Mouse (Mus musculus): Measurements from ENCODE around the gene Ppp1r3d. TPM values are rescaled to one million over a fixed set of nuclear protein-coding genes. Genes with fewer than 3 reads are reported as not detected.
A peak's percentile ranks its signal among the peaks of the same experiment; 100 is the strongest.

Ppp1r3d gene
- 2.4 and 2.9 TPM in 2 replicates for polyA plus RNA-seq (2015; fragmentation: Nextera tagmentation; extraction: Ambion mirVana)

DNA sequence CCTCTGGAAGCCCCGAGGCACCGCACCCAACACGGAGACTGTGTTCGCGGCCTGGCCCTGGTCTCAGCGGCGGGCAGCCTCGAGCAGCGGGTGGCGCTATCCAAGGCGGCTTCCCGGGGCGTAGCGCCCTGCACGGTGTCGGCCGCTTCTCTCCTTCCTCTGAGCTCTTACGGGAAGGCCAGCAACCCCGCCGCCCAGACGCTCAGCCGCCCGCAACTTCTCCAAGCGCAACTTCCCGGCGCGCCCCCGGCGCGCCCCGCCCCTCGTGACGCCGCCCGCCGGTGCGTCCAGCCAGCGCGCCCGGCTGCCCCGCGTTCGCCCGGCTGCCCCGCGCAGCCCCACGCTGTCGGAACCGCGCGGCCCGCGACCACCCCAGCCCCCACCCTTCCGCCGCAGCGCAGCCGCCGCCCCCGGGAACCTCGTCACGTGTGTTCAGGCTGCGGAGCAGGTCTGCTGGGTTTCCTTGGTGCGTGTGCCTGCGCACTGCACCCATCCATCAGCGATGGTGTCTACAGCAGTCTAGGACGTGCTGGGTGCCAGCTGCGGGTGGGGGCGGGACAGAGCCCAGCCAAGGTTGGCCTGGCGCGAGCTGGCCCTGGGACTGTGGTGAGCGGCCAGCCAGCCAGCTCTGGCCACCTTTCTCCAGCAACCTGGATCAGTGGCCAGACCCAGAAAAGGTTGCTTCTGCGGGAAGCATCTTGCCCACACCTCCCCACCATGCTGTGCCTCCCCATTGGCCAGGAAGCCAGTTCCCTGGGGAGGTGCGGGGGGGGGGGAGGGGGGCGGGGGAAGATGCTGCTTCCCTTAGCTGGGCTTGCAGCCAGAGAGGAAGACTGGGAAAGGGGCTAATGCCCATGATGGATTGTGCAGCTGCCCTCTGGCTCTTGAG is at the start of gene Ppp1r3d, which contains the start of gene Fam217b:
Gene Ppp1r3d (minus strand): TSS at position 212 of the 889 bp plus-strand sequence.
Gene Fam217b (plus strand): TSS at position 264 of the 889 bp plus-strand sequence.
- peak; percentile 88 for ATAC-seq (replicated peaks; ENCODE audit: low FRiP score)
- H3K27ac ChIP-seq: peak within 1 kb of the TSS; percentile 70
- H3K9me3 ChIP-seq (replicated peaks): no peaks in the 10 kb centered on the region
- peak within 1 kb of the TSS; percentile 58 for H3K9ac ChIP-seq
- peak within 1 kb of the TSS; percentile 76 for H3K4me3 ChIP-seq (replicated peaks)
- H3K4me1 ChIP-seq: peaks cover 37% of the 10 kb centered on the region
- peaks cover 15% of the 10 kb centered on the region for H3K27me3 ChIP-seq
- peak within 1 kb of the TSS; percentile 98 for H3K4me2 ChIP-seq
- under 1% methylated on average over 70 of the region's 74 CpGs for WGBS
- H3K36me3 ChIP-seq: peaks cover 11% of the 10 kb centered on the region

DNA sequence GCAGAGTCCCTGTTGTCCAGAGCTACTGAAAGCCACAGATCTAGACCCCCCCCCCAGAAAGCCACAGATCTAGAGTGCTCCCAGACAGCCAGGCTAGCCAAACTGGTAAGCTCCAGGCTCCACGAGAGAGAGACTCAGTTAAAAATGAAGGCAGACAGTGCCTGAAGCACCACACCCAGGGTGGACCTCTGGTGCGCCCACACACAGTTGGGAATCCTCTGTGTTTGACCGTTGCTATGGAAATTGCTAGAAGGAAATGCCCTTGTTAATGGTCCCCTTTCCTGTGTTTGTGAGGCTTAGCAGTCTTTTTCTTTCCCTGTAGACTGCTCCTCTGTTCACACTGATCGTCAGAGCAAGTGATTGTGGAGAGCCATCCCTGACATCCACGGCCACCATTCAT is 46.1 kb upstream of the Ppp1r3d start:
- ATAC-seq (replicated peaks; ENCODE audit: low FRiP score): no peak
- Histone ChIP-seq H3K4me2 (no peak overlapping the region), H3K9me3 (replicated peaks) (no peaks in the 10 kb centered on the region), H3K27me3 (no peaks in the 10 kb centered on the region), H3K9ac (no peak overlapping the region), H3K4me3 (replicated peaks) (no peak overlapping the region), H3K4me1 (peaks cover 12% of the 10 kb centered on the region), H3K36me3 (no peaks in the 10 kb centered on the region), H3K27ac (no peak overlapping the region)
- 52% methylated on average over 5 of the region's 5 CpGs for WGBS

- WGBS: 93% methylated on average over 6 of the region's 6 CpGs
- no peaks in the 10 kb centered on the region for H3K9me3 ChIP-seq (replicated peaks)
- no peak overlapping the region for H3K4me2 ChIP-seq
- ATAC-seq (replicated peaks; ENCODE audit: low FRiP score): no peak
- peaks cover 26% of the 10 kb centered on the region for H3K4me1 ChIP-seq
- H3K27ac ChIP-seq: no peak overlapping the region
- no peak overlapping the region for H3K4me3 ChIP-seq (replicated peaks)
- H3K36me3 ChIP-seq: no peaks in the 10 kb centered on the region
- no peaks in the 10 kb centered on the region for H3K27me3 ChIP-seq
- H3K9ac ChIP-seq: no peak overlapping the region
Observed at GRCm38 (mm10) chr2:178457414-178457813, 43.1 kb upstream of the Ppp1r3d start.

GRCm38 (mm10) chr2:178454664-178455516 is 40.6 kb upstream of the Ppp1r3d start:
- peak; percentile 90 for ATAC-seq (replicated peaks; ENCODE audit: low FRiP score)

DNA sequence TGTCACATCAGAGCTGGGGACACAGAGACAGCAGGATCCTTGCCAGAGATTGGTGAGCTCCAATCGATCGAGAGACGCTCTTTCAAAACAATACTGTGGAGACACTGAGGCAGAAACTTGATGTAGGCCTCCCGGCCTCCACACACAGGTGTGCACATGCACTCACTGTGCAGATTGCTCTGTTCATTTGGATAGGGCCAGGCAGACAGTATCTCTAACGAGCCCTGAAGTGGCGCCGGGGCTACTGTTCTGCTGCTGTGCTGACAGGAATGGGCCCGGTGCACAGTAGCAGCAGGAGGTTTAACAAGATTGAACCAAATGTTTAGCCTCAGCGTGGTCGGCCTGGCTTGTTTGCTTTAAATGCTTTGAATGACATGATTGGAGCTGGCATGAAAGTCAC is 36.7 kb upstream of the Ppp1r3d start:
- no peaks in the 10 kb centered on the region for H3K9me3 ChIP-seq (replicated peaks)
- no peaks in the 10 kb centered on the region for H3K27me3 ChIP-seq
- ATAC-seq (replicated peaks; ENCODE audit: low FRiP score): no peak
- H3K36me3 ChIP-seq: no peaks in the 10 kb centered on the region
- H3K4me3 ChIP-seq (replicated peaks): no peak overlapping the region
- no peak overlapping the region for H3K27ac ChIP-seq
- no peak overlapping the region for H3K9ac ChIP-seq
- H3K4me2 ChIP-seq: no peak overlapping the region
- peaks cover 17% of the 10 kb centered on the region for H3K4me1 ChIP-seq
- 71% methylated on average over 10 of the region's 10 CpGs for WGBS

More at GRCm38 (mm10) chr2:178454664-178455516, 40.6 kb upstream of the Ppp1r3d start:
- 3% methylated on average over 17 of the region's 17 CpGs for WGBS
- Histone ChIP-seq H3K4me3 (replicated peaks) (no peak overlapping the region), H3K9ac (no peak overlapping the region), H3K36me3 (no peaks in the 10 kb centered on the region), H3K9me3 (replicated peaks) (no peaks in the 10 kb centered on the region), H3K4me1 (peaks cover 17% of the 10 kb centered on the region), H3K27me3 (no peaks in the 10 kb centered on the region), H3K27ac (peak overlapping the region; percentile 88), H3K4me2 (peak overlapping the region; percentile 40)

- H3K9me3 ChIP-seq (replicated peaks): no peaks in the 10 kb centered on the region
- WGBS: 9% methylated on average over 2 of the region's 2 CpGs
- H3K4me1 ChIP-seq: peaks cover 12% of the 10 kb centered on the region
- ATAC-seq (replicated peaks; ENCODE audit: low FRiP score): no peak
- no peak overlapping the region for H3K4me2 ChIP-seq
- no peaks in the 10 kb centered on the region for H3K36me3 ChIP-seq
- no peak overlapping the region for H3K4me3 ChIP-seq (replicated peaks)
- no peak overlapping the region for H3K9ac ChIP-seq
- H3K27ac ChIP-seq: no peak overlapping the region
- no peaks in the 10 kb centered on the region for H3K27me3 ChIP-seq
Observed at GRCm38 (mm10) chr2:178450236-178450635, 36.0 kb upstream of the Ppp1r3d start.

DNA sequence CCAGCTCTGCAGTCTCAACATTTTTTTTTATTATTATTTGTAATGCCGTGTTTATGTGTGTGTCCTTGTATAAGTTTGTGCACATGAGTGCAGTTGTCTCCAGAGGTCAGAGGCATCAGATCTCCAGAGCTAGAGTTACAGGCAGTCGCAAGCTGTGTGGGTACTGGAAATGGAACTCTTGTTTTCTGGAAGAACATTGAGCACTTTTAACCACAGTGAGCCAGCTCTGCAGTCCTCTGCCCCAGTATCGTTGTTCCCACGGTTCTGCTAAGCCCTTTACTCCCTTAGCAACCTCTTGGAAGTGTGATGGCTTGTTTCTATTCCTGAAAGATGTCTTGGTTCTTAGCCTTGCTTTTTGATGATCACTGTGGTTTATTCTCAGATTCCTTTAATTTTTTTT is 35.1 kb upstream of the Ppp1r3d start:
- no peak overlapping the region for H3K9ac ChIP-seq
- H3K36me3 ChIP-seq: no peaks in the 10 kb centered on the region
- H3K9me3 ChIP-seq (replicated peaks): no peaks in the 10 kb centered on the region
- no peak overlapping the region for H3K4me3 ChIP-seq (replicated peaks)
- no peak overlapping the region for H3K4me2 ChIP-seq
- no peak for ATAC-seq (replicated peaks; ENCODE audit: low FRiP score)
- H3K27me3 ChIP-seq: no peaks in the 10 kb centered on the region
- WGBS: 73% methylated on average over 4 of the region's 4 CpGs
- peaks cover 4% of the 10 kb centered on the region for H3K4me1 ChIP-seq
- no peak overlapping the region for H3K27ac ChIP-seq

DNA sequence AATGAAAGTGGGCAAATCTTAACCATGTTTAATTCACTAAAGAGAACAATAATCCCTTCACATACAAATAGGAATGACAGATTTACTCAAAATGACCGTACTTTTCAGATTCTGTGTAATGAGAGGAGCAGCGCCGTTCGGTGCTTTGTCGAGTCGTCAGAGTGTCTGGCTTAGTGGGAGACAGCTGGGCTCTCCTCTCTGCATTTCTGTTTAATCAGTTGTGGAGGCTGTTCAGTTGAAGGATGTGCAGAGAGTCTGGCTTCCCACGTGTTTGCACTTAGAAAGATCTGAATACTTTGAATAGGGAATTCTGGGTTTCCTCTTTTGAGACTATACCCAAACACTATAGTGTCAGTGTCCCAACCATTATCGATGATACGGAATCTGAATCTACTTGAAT is 23.0 kb upstream of the Ppp1r3d start:
- H3K27ac ChIP-seq: no peak overlapping the region
- no peak overlapping the region for H3K9ac ChIP-seq
- no peaks in the 10 kb centered on the region for H3K4me1 ChIP-seq
- no peak overlapping the region for H3K4me2 ChIP-seq
- no peaks in the 10 kb centered on the region for H3K36me3 ChIP-seq
- H3K27me3 ChIP-seq: no peaks in the 10 kb centered on the region
- no peaks in the 10 kb centered on the region for H3K9me3 ChIP-seq (replicated peaks)
- WGBS: 68% methylated on average over 9 of the region's 9 CpGs
- no peak for ATAC-seq (replicated peaks; ENCODE audit: low FRiP score)
- H3K4me3 ChIP-seq (replicated peaks): no peak overlapping the region

DNA sequence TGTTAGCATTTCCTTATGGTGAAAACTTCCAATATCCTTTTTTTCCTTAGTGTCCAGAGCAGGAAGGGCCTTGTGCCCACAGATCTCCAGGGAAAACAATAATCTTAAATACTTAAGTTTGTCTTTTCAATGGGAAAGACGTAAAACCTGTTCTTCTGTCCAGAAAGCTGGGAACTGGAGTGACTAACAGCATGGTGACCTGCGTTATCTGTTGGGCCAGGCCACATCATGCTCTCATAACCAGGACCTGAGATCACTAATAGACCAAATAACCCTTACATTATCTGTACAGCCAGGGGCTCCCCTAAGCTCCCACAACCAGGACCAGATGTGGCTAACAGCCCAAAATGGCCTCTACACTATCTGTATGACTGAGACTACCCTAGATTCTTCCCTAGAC is 19.6 kb upstream of the Ppp1r3d start:
- H3K27me3 ChIP-seq: no peaks in the 10 kb centered on the region
- H3K36me3 ChIP-seq: no peaks in the 10 kb centered on the region
- H3K4me3 ChIP-seq (replicated peaks): no peak overlapping the region
- H3K4me1 ChIP-seq: peaks cover 10% of the 10 kb centered on the region
- H3K27ac ChIP-seq: no peak overlapping the region
- ATAC-seq (replicated peaks; ENCODE audit: low FRiP score): no peak
- no peaks in the 10 kb centered on the region for H3K9me3 ChIP-seq (replicated peaks)
- no peak overlapping the region for H3K4me2 ChIP-seq
- no peak overlapping the region for H3K9ac ChIP-seq
- 86% methylated on average over 2 of the region's 2 CpGs for WGBS

GRCm38 (mm10) chr2:178433495-178433894 is 19.2 kb upstream of the Ppp1r3d start:
- no peak for ATAC-seq (replicated peaks; ENCODE audit: low FRiP score)
- Histone ChIP-seq H3K9ac (no peak overlapping the region), H3K9me3 (replicated peaks) (no peaks in the 10 kb centered on the region), H3K4me1 (peaks cover 10% of the 10 kb centered on the region), H3K36me3 (no peaks in the 10 kb centered on the region), H3K4me3 (replicated peaks) (no peak overlapping the region), H3K4me2 (no peak overlapping the region), H3K27ac (no peak overlapping the region), H3K27me3 (no peaks in the 10 kb centered on the region)
- WGBS: 80% methylated on average over 2 of the region's 2 CpGs

DNA sequence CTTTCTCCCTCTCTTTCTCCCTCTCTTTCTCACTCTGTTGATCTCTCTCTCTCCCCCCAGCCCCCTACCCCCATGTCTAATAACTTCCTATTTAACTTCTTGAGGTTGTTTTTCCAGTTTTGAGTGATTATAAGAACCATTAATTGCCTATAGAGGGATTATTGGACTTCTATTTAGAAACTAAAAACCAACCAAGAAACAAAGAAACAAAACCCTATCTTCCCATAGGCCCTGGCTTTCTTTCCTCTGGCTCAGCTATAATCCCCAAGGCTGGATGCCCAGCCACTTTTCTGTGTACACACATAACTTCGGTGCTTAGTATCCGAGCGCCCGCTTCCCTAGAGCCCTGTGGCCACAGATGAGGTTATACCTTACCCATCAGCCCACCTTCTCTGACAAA is 16.0 kb upstream of the Ppp1r3d start, which contains the start of gene Cdh26:
Gene Cdh26 (plus strand): TSS at position 301 of the 400 bp plus-strand sequence.
- 93% methylated on average over 4 of the region's 4 CpGs for WGBS
- Histone ChIP-seq H3K27me3 (no peaks in the 10 kb centered on the region), H3K27ac (no peak within 1 kb of the TSS), H3K4me2 (no peak within 1 kb of the TSS), H3K4me3 (replicated peaks) (no peak within 1 kb of the TSS), H3K9me3 (replicated peaks) (no peaks in the 10 kb centered on the region), H3K36me3 (no peaks in the 10 kb centered on the region), H3K9ac (no peak within 1 kb of the TSS), H3K4me1 (peaks cover 10% of the 10 kb centered on the region)
- ATAC-seq (replicated peaks; ENCODE audit: low FRiP score): no peak

DNA sequence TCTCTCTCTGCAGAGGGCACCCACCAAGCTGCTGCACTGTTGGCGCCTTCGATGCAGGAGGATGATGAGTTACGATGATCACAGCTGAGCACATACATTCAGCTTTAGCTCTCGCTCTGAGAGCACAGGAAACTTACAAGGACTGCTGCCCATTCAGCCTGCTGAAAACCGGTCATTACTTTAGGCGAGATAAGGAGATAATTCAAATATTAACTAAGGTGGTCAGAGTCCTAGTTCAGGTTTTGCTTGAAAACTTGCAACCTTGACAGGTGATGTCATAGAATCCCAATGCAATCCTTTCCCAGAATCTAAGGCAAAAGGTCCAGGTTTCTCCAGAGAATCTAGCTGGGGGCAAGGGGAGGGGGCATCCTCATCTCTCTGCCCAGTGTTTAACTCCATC is 15.2 kb upstream of the Ppp1r3d start:
- H3K27ac ChIP-seq: no peak overlapping the region
- no peak overlapping the region for H3K9ac ChIP-seq
- H3K27me3 ChIP-seq: no peaks in the 10 kb centered on the region
- H3K4me1 ChIP-seq: peaks cover 10% of the 10 kb centered on the region
- H3K9me3 ChIP-seq (replicated peaks): no peaks in the 10 kb centered on the region
- no peak overlapping the region for H3K4me3 ChIP-seq (replicated peaks)
- no peak overlapping the region for H3K4me2 ChIP-seq
- 62% methylated on average over 6 of the region's 6 CpGs for WGBS
- no peaks in the 10 kb centered on the region for H3K36me3 ChIP-seq
- ATAC-seq (replicated peaks; ENCODE audit: low FRiP score): no peak
